Mouse (Mus musculus) adrenal gland, adult 8-10 months (tissue): ENCODE results near the gene 2810006K23Rik. TPM values are rescaled to one million over a fixed set of nuclear protein-coding genes. Genes with fewer than 3 reads are reported as not detected.
"Not testable (repeated sequence)": the region's sequence is repeated elsewhere in the genome, so short reads cannot be mapped to it uniquely, and the experiment has no call there.

Experiments used
- DNase-seq: peaks from one replicate; pipeline ENCODE4 v3.0.0; 2022
- total RNA-seq, 4 experiments: library from RNA; stranded (reverse); gene quantifications; 2 replicates each; pipeline ENCODE4 v1.2.4; 2022

The 2810006K23Rik gene
- 10 to 100 TPM; 14.8 to 19.7 (median 15.9) TPM for total RNA-seq

DNA sequence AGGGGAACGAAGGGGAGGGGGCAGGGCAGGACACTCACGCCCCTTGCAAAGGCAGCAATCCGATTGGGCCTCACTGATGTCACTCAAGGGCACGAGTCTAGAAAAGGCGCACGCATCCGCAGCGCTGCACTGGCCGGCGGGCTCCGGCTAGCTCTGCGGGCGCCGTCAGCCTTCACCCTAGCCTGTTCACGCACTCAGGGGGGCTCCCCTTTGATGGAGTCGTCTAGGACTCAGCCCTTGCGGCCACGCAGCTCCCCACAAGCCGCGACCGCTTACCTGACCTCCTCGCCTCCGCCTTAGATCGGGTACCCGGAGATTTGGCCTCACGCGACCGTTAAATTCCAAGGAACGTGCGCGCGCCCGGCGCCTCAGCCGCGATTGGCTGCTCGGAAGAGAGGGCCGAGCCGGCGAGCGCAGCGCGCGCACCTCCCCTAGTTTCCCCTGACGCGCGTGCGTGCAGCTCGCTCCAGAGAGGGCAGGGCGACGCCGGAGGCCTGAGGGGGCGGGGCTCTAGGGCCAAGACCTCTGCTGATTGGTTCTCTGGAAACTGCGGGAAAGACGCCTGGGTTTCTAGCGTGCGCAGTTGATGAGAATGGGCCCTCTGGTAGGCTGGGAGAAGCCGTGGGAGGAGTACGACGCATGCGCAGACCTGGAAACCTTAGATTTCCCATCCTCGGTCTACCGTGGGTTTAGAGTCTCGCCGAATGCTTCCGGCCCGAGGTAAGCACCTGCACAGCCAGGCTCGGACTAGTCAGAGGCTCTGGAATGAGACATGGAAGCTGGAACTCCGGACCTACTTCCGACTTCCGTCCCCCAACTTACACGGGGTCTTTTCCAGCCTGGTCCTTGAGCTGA is at the start of gene 2810006K23Rik, which contains the start of gene Mphosph9:
2810006K23Rik (plus strand) TSS at position 580 of the 855 bp plus-strand sequence.
Mphosph9 (minus strand) TSS at position 463 of the 855 bp plus-strand sequence.
- DNase-seq = peak; percentile 99

DNA sequence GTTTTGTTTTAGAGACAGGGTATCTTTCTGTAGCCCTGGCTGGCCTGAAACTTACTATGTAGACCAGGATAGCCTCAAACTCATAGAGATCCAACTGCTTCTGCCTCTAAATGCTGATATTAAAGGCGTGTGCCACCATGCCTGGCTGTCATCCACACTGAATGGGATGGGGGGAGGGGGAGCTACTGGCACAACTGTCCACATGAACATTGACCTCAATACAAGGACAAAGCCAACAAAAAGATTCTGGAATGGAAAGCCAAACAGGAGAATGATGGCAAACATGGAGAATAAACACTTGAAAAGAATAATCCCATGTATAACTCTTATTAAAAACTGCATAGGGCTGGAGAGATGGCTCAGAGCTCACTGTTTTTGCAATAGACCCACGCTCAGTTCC is 45.0 kb upstream of the 2810006K23Rik start:
- no peak for DNase-seq

GRCm38 (mm10) chr5:124284330-124284729 is 43.6 kb upstream of the 2810006K23Rik start:
- DNase-seq = no peak

DNA sequence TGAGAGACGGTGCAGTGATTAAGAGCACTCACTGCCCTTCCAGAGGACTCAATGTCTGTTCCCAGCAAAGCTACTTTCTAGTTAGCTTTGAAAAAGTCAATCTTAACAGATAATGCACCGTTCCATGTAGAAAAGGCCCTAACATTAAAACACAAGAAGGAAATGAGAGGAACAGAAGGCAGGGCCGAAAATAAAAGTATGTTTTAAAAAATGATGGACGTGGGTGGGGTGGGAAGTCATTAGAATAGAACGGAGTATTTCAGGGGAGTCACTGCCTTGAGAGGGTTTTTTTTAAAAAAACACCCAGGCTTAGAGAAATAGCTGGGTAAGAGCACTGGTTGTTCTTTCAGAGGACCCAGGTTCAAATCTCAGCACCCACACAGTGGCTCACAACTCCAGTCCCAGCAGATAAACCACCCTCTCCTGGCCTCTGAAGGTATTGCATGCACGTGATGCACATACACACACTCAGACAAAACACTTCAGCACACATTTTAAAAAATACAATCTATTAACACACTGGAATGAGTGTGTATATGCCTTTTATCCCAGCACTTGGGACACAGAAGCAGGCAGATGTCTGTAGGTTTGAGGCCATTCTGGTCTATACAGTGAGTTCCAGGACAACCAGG is 40.2 kb upstream of the 2810006K23Rik start:
- DNase-seq = no peak

GRCm38 (mm10) chr5:124290216-124290615 is 37.7 kb upstream of the 2810006K23Rik start:
- DNase-seq = no peak

GRCm38 (mm10) chr5:124293967-124294366 is 33.9 kb upstream of the 2810006K23Rik start:
- DNase-seq = no peak

DNA sequence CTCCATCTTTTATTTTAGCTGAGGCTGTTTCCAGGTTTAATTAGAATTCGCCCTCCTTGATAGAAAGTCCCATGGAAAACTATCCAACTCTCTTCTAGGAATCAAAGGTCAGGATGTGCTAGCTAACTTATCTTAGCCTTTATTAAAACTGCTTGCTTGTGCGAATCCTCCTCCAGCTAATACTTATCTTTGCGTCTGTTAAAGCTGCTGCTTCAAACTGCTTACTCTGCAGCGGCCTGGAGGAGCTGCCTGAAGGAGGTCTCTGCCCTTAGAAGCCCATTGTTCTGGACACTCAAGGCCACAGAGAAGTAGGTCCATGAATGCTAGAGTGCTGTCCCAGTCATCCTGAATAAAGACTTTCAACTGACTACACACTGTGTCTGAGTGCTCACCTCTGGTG is 31.4 kb upstream of the 2810006K23Rik start:
- DNase-seq = no peak

DNA sequence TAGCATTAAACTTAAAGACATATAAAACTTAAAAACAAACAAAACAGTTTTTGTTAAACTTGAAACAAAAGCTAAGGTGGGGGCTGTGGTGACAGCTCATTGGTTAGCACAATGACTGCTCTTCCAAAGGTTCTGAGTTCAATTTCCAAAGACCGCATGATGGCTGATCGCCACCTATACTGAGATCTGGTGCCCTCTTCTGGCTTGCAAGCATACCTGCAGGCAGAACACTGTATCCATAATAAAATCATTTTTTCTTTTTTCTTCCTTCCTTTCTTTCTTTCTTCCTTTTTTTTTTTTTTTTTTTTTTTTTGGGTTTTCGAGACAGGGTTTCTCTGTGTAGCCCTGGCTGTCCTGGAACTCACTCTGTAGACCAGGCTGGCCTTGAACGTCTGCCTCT is 28.6 kb upstream of the 2810006K23Rik start:
- DNase-seq = not testable (repeated sequence)

GRCm38 (mm10) chr5:124300132-124300531 is 27.8 kb upstream of the 2810006K23Rik start:
- no peak for DNase-seq

GRCm38 (mm10) chr5:124302853-124303252 is 25.0 kb upstream of the 2810006K23Rik start:
- not testable (repeated sequence) for DNase-seq

DNA sequence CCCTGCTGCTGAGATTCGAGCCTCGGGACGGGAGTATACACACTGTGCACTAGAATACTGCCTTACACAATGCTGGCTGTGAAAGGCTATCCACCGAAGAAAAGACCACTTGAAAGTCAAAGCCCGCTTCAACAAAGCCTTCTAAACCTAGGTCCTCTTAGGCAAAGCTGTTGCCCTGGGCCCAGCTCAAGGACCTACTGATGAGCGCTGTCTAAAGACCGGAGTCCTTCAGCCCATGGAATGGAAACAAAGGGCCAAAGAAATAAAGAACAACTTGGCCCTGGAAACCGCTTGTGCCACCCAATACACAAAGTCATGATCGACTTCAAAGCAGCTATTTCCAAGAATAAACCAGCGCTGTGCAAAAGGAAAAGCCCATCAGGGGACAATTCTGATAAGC is 18.7 kb upstream of the 2810006K23Rik start:
- DNase-seq = no peak

DNA sequence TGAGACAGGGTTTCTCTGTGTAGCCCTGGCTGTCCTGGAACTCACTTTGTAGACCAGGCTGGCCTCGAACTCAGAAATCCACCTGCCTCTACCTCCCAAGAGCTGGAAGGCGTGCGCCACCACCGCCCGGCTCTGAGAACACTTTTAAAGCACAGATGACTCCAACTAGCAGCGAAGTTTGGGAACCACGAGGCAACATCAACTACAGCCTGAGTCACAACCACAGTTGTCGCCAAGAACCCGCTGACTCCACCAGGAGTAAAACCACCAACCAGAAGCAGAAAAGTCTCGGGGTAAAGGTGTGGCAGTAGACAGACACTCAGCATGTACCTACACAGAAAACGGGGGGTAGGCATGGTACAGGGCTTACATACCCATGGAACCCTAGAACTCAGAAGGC is 17.8 kb upstream of the 2810006K23Rik start:
- no peak for DNase-seq

DNA sequence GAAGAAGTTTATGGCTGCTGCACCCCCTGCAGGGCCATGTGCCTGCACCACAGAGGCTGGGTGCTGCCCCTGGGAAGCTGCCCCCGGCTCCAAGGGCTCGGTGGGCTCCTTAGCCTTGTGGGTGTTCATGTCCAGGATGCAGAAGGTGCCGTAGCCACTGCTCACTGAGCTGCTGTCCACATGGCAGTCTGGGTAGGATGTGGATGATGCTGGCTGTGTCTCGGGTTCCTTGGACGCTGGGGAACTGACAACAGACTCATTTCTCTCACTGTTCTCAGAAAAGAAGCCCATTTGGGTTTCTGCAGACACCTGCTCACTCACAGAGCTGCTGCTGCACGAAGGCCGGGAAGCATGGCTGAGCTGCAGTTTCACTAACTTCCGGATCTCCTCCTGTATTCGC is 12.4 kb upstream of the 2810006K23Rik start:
- no peak for DNase-seq

GRCm38 (mm10) chr5:124315941-124316340 is 11.9 kb upstream of the 2810006K23Rik start:
- DNase-seq = no peak

DNA sequence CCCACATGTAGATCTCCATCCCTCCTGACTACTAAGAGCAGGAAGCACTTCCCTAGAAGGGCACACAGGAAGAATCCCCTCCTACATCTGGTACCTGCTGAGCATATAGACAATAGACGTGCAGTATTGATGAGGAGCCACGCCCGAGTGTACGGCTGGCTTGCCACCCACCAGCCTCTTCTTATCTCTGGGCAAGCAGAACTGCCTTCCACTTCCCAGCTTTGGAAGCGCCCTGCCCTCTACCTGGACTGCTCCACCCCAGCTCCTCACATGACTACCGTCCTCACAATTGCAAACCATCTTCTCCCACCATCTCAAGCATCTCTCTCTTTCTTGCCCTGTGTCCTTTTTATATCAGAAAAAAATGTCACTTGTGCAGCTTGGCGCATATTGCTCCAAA is 10.2 kb upstream of the 2810006K23Rik start:
- DNase-seq = no peak

- DNase-seq = no peak
These were observed 1.1 kb upstream of the 2810006K23Rik start for GRCm38 (mm10) chr5:124326829-124327228.

DNA sequence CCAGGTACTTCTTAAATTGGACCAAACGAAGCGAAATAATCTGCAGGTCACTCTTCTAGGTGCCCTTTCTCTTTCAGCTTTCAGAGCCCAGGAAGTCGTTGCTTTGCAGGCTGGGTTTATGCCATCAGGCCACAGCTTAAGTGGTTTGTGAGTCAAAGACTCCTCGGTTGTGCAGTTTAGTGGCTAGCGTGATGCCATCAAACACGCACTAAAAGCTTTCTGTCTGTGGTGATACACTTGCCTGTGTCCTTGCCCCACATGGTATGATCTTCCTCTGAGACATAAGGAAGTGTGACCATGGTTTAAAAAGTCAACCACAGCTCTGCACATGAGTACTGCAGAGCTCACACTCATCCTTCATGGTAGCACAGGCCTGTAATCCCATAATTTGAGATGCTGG is 2.2 kb downstream of the 2810006K23Rik start:
- DNase-seq = no peak

DNA sequence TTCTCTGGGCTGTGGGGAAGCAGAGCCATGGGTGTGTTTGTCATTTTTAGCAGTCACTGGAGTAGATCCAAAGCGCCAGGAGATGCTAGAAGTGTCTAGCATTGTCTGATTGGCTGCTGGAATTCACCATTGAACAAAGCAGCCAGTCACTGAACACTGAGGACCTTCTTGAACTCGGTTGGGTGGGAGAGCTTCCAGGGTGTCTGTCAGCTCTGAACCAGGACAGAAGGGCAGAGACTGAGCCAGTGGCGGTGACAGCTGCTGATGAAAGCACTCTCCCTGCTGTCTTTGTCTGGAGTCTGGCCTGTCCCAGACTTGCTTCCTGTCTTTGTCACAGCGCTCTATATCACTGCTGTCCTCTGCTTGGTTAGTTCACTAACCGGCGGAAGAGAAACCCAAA is 6.5 kb downstream of the 2810006K23Rik start:
- DNase-seq = no peak

- no peak for DNase-seq
These were observed 9.2 kb downstream of the 2810006K23Rik start for GRCm38 (mm10) chr5:124337103-124337502.

DNA sequence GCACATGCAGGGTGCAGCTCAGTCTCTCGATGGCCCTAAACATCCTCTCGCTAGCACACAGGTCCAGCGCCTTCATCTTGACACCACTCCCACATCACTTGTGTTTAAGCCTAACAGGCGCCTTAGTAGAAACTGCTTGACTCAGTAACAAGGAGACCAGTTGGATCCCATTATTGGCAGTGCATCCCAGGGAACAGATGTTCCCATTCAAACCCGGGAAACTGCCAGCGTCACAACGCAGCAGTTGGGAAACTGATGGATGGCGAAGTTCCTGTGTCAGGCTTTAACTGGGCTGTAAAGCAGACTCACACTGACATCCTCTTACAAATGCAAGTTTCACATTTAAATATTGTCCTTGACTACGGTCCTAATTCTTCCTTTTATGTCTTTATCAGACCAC is 10.0 kb downstream of the 2810006K23Rik start:
- no peak for DNase-seq

- DNase-seq = no peak
These were observed 10.9 kb downstream of the 2810006K23Rik start for GRCm38 (mm10) chr5:124338791-124339190.

DNA sequence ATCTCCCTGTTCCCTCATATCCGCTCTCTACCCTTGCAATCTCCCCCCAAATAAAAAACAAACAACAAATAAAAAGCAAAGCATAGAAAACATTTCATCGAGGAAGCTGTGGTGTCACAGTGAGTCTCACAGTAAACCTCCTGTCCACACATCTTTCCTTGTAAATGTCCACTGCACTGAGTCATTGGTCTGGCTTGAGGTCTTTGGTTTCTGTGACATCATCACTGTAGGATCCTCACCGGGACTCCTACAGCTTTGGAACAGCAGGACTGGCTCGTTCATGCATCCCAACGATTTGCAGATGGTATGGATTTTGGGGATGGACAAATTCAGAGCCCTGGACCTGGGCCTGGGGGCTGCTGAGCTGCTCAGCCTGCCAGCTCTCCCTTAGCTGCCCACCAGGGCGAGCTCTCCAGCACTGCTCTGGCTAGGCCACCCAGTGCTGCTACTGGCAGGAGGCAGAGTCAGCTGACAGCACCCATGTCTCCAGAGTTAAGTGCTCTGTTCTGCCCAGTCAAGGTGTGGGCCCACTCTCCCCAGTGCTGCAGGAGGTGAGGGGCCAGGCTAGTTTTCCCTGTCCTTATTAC is 14.0 kb downstream of the 2810006K23Rik start:
- DNase-seq = not testable (repeated sequence)

DNA sequence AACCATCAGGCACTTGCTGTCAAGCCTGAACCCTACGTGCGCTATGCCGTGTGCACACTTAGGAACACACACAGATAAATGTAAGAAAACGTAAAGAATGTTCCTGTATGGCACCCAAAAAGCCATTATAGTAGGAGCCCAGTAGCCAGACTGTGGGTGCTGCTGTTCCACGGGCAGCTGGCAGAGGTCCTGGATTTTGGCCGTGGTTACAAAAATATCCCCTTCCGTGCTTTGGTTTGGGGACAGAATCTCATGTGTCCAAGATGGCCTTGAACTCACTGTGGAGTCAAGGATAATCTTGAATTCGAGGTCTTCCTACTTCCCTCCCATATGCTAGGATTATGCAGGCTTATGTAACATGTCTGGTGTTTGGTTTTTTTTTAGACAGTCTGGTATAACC is 15.0 kb downstream of the 2810006K23Rik start:
- no peak for DNase-seq
